Mouse (Mus musculus): ENCODE data around the gene Gm49318.
"Not testable (repeated sequence)": the region's sequence is repeated elsewhere in the genome, so short reads cannot be mapped to it uniquely, and the experiment has no call there.

Gene Gm49318

GRCm38 (mm10) chr9:22070791-22071573 is at the start of gene Gm49318, which contains the start of gene Zfp653:
Gm49318 (minus strand) TSS chr9:22071259.
Zfp653 (minus strand) TSS chr9:22071376.
- in situ Hi-C loops (cut with MboI, MseI), result no loop called here

GRCm38 (mm10) chr9:22119543-22119942 is 48.5 kb upstream of the Gm49318 start:
- in situ Hi-C loops (cut with MboI, MseI), result no loop called here

- in situ Hi-C loops (cut with MboI, MseI), result no loop called here
These were observed 46.8 kb upstream of the Gm49318 start for GRCm38 (mm10) chr9:22117754-22118456.

GRCm38 (mm10) chr9:22116740-22117426 is 45.8 kb upstream of the Gm49318 start, which contains the start of gene Elof1:
Elof1 (minus strand) TSS chr9:22117172.
- in situ Hi-C loops (cut with MboI, MseI), result no loop called here

GRCm38 (mm10) chr9:22116086-22116485 is 45.0 kb upstream of the Gm49318 start:
- in situ Hi-C loops (cut with MboI, MseI), result no loop called here

GRCm38 (mm10) chr9:22115635-22116034 is 44.6 kb upstream of the Gm49318 start:
- in situ Hi-C loops (cut with MboI, MseI), result no loop called here

GRCm38 (mm10) chr9:22108194-22108593 is 37.1 kb upstream of the Gm49318 start:
- in situ Hi-C loops (cut with MboI, MseI), result no loop called here

- in situ Hi-C loops (cut with MboI, MseI), result no loop called here
These were observed 28.9 kb upstream of the Gm49318 start for GRCm38 (mm10) chr9:22099922-22100321.

- in situ Hi-C loops (cut with MboI, MseI), result no loop called here
These were observed 28.1 kb upstream of the Gm49318 start, which contains the start of gene Cnn1 for GRCm38 (mm10) chr9:22098993-22099696. Cnn1 (plus strand) TSS chr9:22099216.

GRCm38 (mm10) chr9:22095854-22096307 is 24.8 kb upstream of the Gm49318 start:
- in situ Hi-C loops (cut with MboI, MseI), result no loop called here

GRCm38 (mm10) chr9:22092746-22093145 is 21.7 kb upstream of the Gm49318 start:
- in situ Hi-C loops (cut with MboI, MseI), result no loop called here

GRCm38 (mm10) chr9:22089986-22090385 is 18.9 kb upstream of the Gm49318 start:
- in situ Hi-C loops (cut with MboI, MseI), result no loop called here

- in situ Hi-C loops (cut with MboI, MseI), result no loop called here
These were observed 18.2 kb upstream of the Gm49318 start for GRCm38 (mm10) chr9:22089281-22089680.

- in situ Hi-C loops (cut with MboI, MseI), result no loop called here
These were observed 16.1 kb upstream of the Gm49318 start for GRCm38 (mm10) chr9:22087034-22087618.

GRCm38 (mm10) chr9:22086012-22086411 is 15.0 kb upstream of the Gm49318 start:
- in situ Hi-C loops (cut with MboI, MseI), result no loop called here

GRCm38 (mm10) chr9:22085022-22085834 is 14.2 kb upstream of the Gm49318 start, which contains the start of gene Ecsit:
Ecsit (minus strand) TSS chr9:22085438.
- in situ Hi-C loops (cut with MboI, MseI), result no loop called here

GRCm38 (mm10) chr9:22084667-22085021 is 13.6 kb upstream of the Gm49318 start:
- in situ Hi-C loops (cut with MboI, MseI), result no loop called here

GRCm38 (mm10) chr9:22076223-22076622 is 5.2 kb upstream of the Gm49318 start:
- in situ Hi-C loops (cut with MboI, MseI), result no loop called here

GRCm38 (mm10) chr9:22075778-22076177 is 4.7 kb upstream of the Gm49318 start:
- in situ Hi-C loops (cut with MboI, MseI), result not testable (repeated sequence)

- in situ Hi-C loops (cut with MboI, MseI), result no loop called here
These were observed 1.2 kb upstream of the Gm49318 start for GRCm38 (mm10) chr9:22072276-22072675.
